Mouse (Mus musculus): ENCODE data around the gene St7.

DNA sequence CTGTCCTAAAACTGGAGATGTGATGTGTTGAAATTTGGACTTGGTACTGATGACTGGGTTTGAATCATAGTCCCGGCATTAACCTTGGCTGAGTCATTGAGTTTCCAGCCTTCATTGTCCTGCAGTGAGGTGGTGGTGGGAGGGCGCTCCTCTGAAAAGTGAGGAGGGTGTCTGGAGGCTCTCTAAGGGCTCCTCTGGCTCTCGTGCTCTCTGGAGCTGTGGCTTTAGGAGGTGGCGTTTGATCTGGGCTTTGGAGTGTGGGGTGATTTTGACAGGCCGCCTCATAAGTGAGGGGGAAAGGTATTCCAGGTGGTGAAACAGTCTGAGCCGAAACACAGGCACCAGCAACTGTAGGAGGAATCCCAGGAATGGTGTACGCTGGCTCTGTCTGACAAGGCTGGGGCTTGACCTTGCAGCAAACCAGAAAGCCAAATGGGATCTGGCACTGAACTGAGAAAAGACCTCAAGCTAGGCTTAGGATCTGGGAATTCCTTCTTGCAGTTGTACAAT lies 184.0 kb downstream of the St7 start:
- TF ChIP-seq CTCF (IDR thresholded peaks at IDR 0.05; ENCODE audit: borderline replicate concordance, extremely low read depth, insufficient read depth, insufficient read length) (no peak), POLR2A (IDR thresholded peaks at IDR 0.05; ENCODE audit: borderline replicate concordance, extremely low read depth, insufficient read depth, insufficient read length, poor library complexity, severe bottlenecking) (no peak)
